Comparison of ENCODE assay signal across 19 mouse cellular contexts in the genomic region with DNA sequence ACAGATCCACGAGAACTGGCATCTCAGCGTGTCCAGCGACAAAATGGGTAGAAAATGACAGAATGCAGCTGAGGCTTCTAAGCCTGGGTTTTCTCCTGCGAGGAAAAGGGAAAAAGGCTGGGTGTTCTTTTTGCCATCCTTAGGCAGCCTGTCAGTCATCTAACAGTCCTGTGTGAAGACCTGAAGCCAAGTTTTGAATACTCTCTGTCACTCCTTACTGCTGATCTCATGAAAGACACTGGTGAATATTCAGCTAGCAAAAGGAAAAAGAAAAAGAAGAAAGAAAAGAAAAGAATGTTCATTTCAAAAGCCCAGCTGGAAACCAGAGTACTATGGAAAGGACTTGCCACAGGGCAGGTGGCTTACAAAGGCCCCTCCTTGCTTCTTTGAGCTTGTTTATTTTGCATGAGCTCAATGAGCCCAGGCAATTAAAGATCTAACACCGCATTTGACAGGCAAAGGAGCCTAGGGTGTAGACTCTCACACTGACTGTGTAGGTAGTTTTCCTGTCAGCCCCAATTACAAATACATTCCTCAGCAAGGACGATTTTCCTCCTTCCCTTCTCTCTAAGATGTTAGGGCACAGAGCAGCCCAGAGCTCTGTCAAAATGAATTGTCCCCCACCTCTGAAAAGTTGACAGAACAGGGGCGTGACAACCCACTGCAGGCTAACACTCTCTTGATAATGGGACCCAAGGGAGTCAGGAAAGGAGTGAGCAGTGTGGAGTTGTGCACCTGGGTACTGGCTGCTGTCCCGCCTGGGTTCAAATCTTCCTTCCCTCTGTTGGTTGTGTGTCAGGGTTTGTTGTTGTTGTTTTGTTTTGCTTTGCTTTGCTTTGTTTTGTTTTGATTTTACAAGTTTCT.
A peak's percentile ranks its signal among the peaks of the same experiment; 100 is the strongest.
DNase-seq lines count a peak whose midpoint lies in the region; ATAC-seq and TF ChIP-seq lines count a peak whose summit lies in the region.
"Had no signal": no experiment of that assay in that cellular context is flagged by ENCODE, and none has a peak within 500 bp of the region (broad histone marks: within the 10 kb centered on the region; RNA-seq: fewer than 3 reads in every experiment).

No protein-coding gene starts in this region.

- peaks cover 30% of the 10 kb centered on the region; the same call in 1 of the 2 replicates for H3K27me3 ChIP-seq in midbrain, embryonic 10.5 days (ENCODE audit: low read depth, poor library complexity, severe bottlenecking)
- no peaks in the 10 kb centered on the region for H3K27me3 ChIP-seq in midbrain, postnatal 0 days (ENCODE audit: insufficient read depth, low read length)
- peaks cover 91% of the 10 kb centered on the region for H3K27me3 ChIP-seq in forebrain, embryonic 13.5 days
- no peaks in the 10 kb centered on the region for H3K27me3 ChIP-seq in midbrain, embryonic 15.5 days (replicated peaks)
- H3K27me3 ChIP-seq in liver, embryonic 11.5 days (replicated peaks; ENCODE audit: control insufficient read depth, insufficient read depth, low read length): no peaks in the 10 kb centered on the region

- 0 out of 2 replicates have a peak overlapping the region, but pooled peaks have one; percentile 17 for H3K27ac ChIP-seq in midbrain, embryonic 10.5 days (replicated peaks)
- H3K27ac ChIP-seq in midbrain, postnatal 0 days (ENCODE audit: low read depth, low read length): no peak overlapping the region
- no peak overlapping the region for H3K27ac ChIP-seq in forebrain, embryonic 13.5 days
- H3K27ac ChIP-seq in midbrain, embryonic 15.5 days: peak overlapping the region; percentile 13; the same call in 1 of the 2 replicates
- H3K27ac ChIP-seq in liver, embryonic 11.5 days (ENCODE audit: low read depth, low read length): no peak overlapping the region
- H3K27ac ChIP-seq: hindbrain, embryonic 14.5 days had no signal

- no peaks in the 10 kb centered on the region for H3K36me3 ChIP-seq in midbrain, embryonic 10.5 days
- no peaks in the 10 kb centered on the region for H3K36me3 ChIP-seq in midbrain, postnatal 0 days (ENCODE audit: insufficient read depth, low read length)
- H3K36me3 ChIP-seq in forebrain, embryonic 13.5 days (ENCODE audit: poor library complexity, severe bottlenecking): no peaks in the 10 kb centered on the region
- no peaks in the 10 kb centered on the region for H3K36me3 ChIP-seq in midbrain, embryonic 15.5 days (replicated peaks)
- H3K36me3 ChIP-seq in liver, embryonic 11.5 days (ENCODE audit: control insufficient read depth, insufficient read depth, low read length): no peaks in the 10 kb centered on the region
- H3K36me3 ChIP-seq: G1E had no signal

- DNase-seq in midbrain, embryonic 10.5 days (ENCODE audit: low spot score): peak; percentile 12
- no peak for DNase-seq in midbrain, postnatal 0 days (ENCODE audit: low spot score)
- peak; percentile 8 for DNase-seq in embryo, embryonic 10 days (ENCODE audit: low spot score)
- DNase-seq in liver, embryonic 11.5 days (ENCODE audit: low spot score): no peak
- DNase-seq in layer of hippocampus, postnatal 14 days (ENCODE audit: low spot score in 2 of 2): no peak
- DNase-seq in right cerebral cortex, adult 18-20 months: no peak
- DNase-seq: adrenal gland, adult 8-10 months; cerebellum, adult 11-12 months; gastrocnemius, postnatal 14 days; kidney, postnatal 10 days; left cerebral cortex, postnatal 4 days; lung, adult 2 months; lung, postnatal 4 days; thymus, postnatal 36 days had no signal

- no peak overlapping the region for H3K4me2 ChIP-seq in midbrain, postnatal 0 days (ENCODE audit: low read depth, low read length, poor library complexity, severe bottlenecking)
- H3K4me2 ChIP-seq in forebrain, embryonic 13.5 days: no peak overlapping the region; the same call in 1 of the 2 replicates
- H3K4me2 ChIP-seq in midbrain, embryonic 15.5 days: no peak overlapping the region
- no peak overlapping the region for H3K4me2 ChIP-seq in liver, embryonic 11.5 days
- H3K4me2 ChIP-seq: hindbrain, embryonic 14.5 days had no signal

- peaks cover 30% of the 10 kb centered on the region for H3K4me1 ChIP-seq in midbrain, embryonic 10.5 days
- H3K4me1 ChIP-seq in midbrain, postnatal 0 days (ENCODE audit: insufficient read depth, low read length): no peaks in the 10 kb centered on the region
- peaks cover 41% of the 10 kb centered on the region for H3K4me1 ChIP-seq in forebrain, embryonic 13.5 days
- peaks cover 22% of the 10 kb centered on the region for H3K4me1 ChIP-seq in midbrain, embryonic 15.5 days
- H3K4me1 ChIP-seq in liver, embryonic 11.5 days (replicated peaks; ENCODE audit: control insufficient read depth, insufficient read depth, low read length): no peaks in the 10 kb centered on the region

- ATAC-seq in midbrain, postnatal 0 days (ENCODE audit: low FRiP score): no peak
- ATAC-seq in forebrain, embryonic 13.5 days: peak; percentile 65
- ATAC-seq in midbrain, embryonic 15.5 days (replicated peaks): peak; percentile 80
- ATAC-seq in liver, embryonic 11.5 days (replicated peaks; ENCODE audit: low FRiP score): no peak
- ATAC-seq: intestine, embryonic 16.5 days had no signal

- no peak overlapping the region for H3K4me3 ChIP-seq in midbrain, embryonic 10.5 days
- H3K4me3 ChIP-seq in midbrain, postnatal 0 days (ENCODE audit: low read depth, low read length): no peak overlapping the region
- H3K4me3 ChIP-seq in forebrain, embryonic 13.5 days: no peak overlapping the region
- H3K4me3 ChIP-seq in midbrain, embryonic 15.5 days: no peak overlapping the region
- no peak overlapping the region for H3K4me3 ChIP-seq in liver, embryonic 11.5 days (ENCODE audit: low read depth, low read length)

- no peak for TF ChIP-seq CTCF in midbrain, postnatal 0 days (IDR thresholded peaks at IDR 0.05)

- H3K9me3 ChIP-seq in midbrain, embryonic 10.5 days (replicated peaks): no peaks in the 10 kb centered on the region
- no peaks in the 10 kb centered on the region for H3K9me3 ChIP-seq in midbrain, postnatal 0 days (ENCODE audit: low read length)
- no peaks in the 10 kb centered on the region for H3K9me3 ChIP-seq in forebrain, embryonic 13.5 days (replicated peaks)
- H3K9me3 ChIP-seq in midbrain, embryonic 15.5 days: no peaks in the 10 kb centered on the region
- H3K9me3 ChIP-seq in liver, embryonic 11.5 days (ENCODE audit: control insufficient read depth, low read length): no peaks in the 10 kb centered on the region

- whole genome bisulfite sequencing in midbrain, embryonic 10.5 days: 5% methylated on average over 8 of the region's 8 CpGs
- 12% methylated on average over 8 of the region's 8 CpGs for WGBS in midbrain, postnatal 0 days
- under 1% methylated on average over 8 of the region's 8 CpGs for WGBS in forebrain, embryonic 13.5 days
- 7% methylated on average over 8 of the region's 8 CpGs for WGBS in midbrain, embryonic 15.5 days
- 13% methylated on average over 8 of the region's 8 CpGs for WGBS in liver, embryonic 11.5 days

- no peak overlapping the region for H3K9ac ChIP-seq in midbrain, postnatal 0 days (replicated peaks; ENCODE audit: low read length, poor library complexity, severe bottlenecking)
- no peak overlapping the region for H3K9ac ChIP-seq in forebrain, embryonic 13.5 days
- no peak overlapping the region for H3K9ac ChIP-seq in midbrain, embryonic 15.5 days
- H3K9ac ChIP-seq in liver, embryonic 11.5 days (ENCODE audit: low read depth, low read length): no peak overlapping the region
- H3K9ac ChIP-seq: hindbrain, embryonic 14.5 days had no signal

Comparison
In these comparisons a context has a peak if more than half of its experiments do, and no peak if none do; other contexts are left out.
1. DNase-seq: peak in midbrain, embryonic 10.5 days (single experiment) and embryo, embryonic 10 days (single experiment); none in midbrain, postnatal 0 days (single experiment), liver, embryonic 11.5 days (single experiment), layer of hippocampus, postnatal 14 days (0 of 2) and right cerebral cortex, adult 18-20 months (single experiment).
2. H3K27ac ChIP-seq: peak in midbrain, embryonic 10.5 days (single experiment) and midbrain, embryonic 15.5 days (single experiment); none in midbrain, postnatal 0 days (single experiment), forebrain, embryonic 13.5 days (single experiment) and liver, embryonic 11.5 days (single experiment).
3. ATAC-seq: peak in forebrain, embryonic 13.5 days (single experiment) and midbrain, embryonic 15.5 days (single experiment); none in midbrain, postnatal 0 days (single experiment) and liver, embryonic 11.5 days (single experiment).